ENCODE assay signal across 10 mouse cellular contexts in genomic region chr14:26531410-26532313, GRCm38 (mm10). TPM values are rescaled to one million over a fixed set of nuclear protein-coding genes. Genes with fewer than 3 reads are reported as not detected.
DNase-seq lines count a peak whose midpoint lies in the region; ATAC-seq lines count a peak whose summit lies in the region.
"Had no signal": no experiment of that assay in that cellular context is flagged by ENCODE, and none has a peak within 500 bp of the region (broad histone marks: within the 10 kb centered on the region; RNA-seq: fewer than 3 reads in every experiment).

No protein-coding gene starts in this region.

- WGBS in kidney, embryonic 16.5 days: 71% methylated on average over 10 of the region's 10 CpGs
- 74% methylated on average over 10 of the region's 10 CpGs for WGBS in forebrain, embryonic 15.5 days
- WGBS in liver, embryonic 16.5 days (ENCODE audit: insufficient replicate concordance): 51% methylated on average over 10 of the region's 10 CpGs

- no peak for DNase-seq in kidney, adult 18-20 months
- DNase-seq in adipocyte (ENCODE audit: low spot score): peak; percentile 67
- no peak for DNase-seq in thymus, postnatal 14 days
- no peak for DNase-seq in ovary, adult 18-20 months (ENCODE audit: low spot score)
- no peak for DNase-seq in right cerebral cortex, postnatal 10 days (ENCODE audit: low spot score in 2 of 2)
- DNase-seq: kidney, postnatal 10 days had no signal

- peaks cover 37% of the 10 kb centered on the region for H3K4me1 ChIP-seq in kidney, embryonic 16.5 days (ENCODE audit: insufficient read depth, low read length)
- H3K4me1 ChIP-seq in forebrain, embryonic 15.5 days: peaks cover 43% of the 10 kb centered on the region
- peaks cover 26% of the 10 kb centered on the region for H3K4me1 ChIP-seq in liver, embryonic 16.5 days (ENCODE audit: control insufficient read depth, low read depth, low read length)

- 0 out of 2 replicates have a peak overlapping the region, but pooled peaks have one; percentile 5 for H3K4me2 ChIP-seq in kidney, embryonic 16.5 days (replicated peaks; ENCODE audit: low read depth, low read length)
- peak overlapping the region; percentile 25; the same call in 1 of the 2 replicates for H3K4me2 ChIP-seq in forebrain, embryonic 15.5 days (replicated peaks)
- peak overlapping the region; percentile 31; the same call in 1 of the 2 replicates for H3K4me2 ChIP-seq in liver, embryonic 16.5 days (ENCODE audit: low read depth, low read length)

- H3K27ac ChIP-seq in kidney, embryonic 16.5 days (ENCODE audit: low read length): no peak overlapping the region
- H3K27ac ChIP-seq in forebrain, embryonic 15.5 days (replicated peaks): no peak overlapping the region
- H3K27ac ChIP-seq in liver, embryonic 16.5 days (ENCODE audit: low read length): no peak overlapping the region
- H3K27ac ChIP-seq: macrophage had no signal

- no peaks in the 10 kb centered on the region for H3K27me3 ChIP-seq in kidney, embryonic 16.5 days (ENCODE audit: insufficient read depth, low read length)
- no peaks in the 10 kb centered on the region for H3K27me3 ChIP-seq in forebrain, embryonic 15.5 days
- no peaks in the 10 kb centered on the region for H3K27me3 ChIP-seq in liver, embryonic 16.5 days (ENCODE audit: control insufficient read depth, insufficient read depth, low read depth, low read length)

- no peak overlapping the region for H3K4me3 ChIP-seq in kidney, embryonic 16.5 days (ENCODE audit: low read length)
- H3K4me3 ChIP-seq in forebrain, embryonic 15.5 days: 0 out of 2 replicates have a peak overlapping the region, but pooled peaks have one; percentile 5
- H3K4me3 ChIP-seq in liver, embryonic 16.5 days (ENCODE audit: low read depth, low read length): peak overlapping the region; percentile 14

- H3K9ac ChIP-seq in kidney, embryonic 16.5 days (replicated peaks; ENCODE audit: low read length): no peak overlapping the region
- no peak overlapping the region for H3K9ac ChIP-seq in forebrain, embryonic 15.5 days (replicated peaks)
- H3K9ac ChIP-seq in liver, embryonic 16.5 days (ENCODE audit: low read depth, low read length): no peak overlapping the region

- no peak for ATAC-seq in kidney, embryonic 16.5 days (ENCODE audit: low FRiP score, low TSS enrichment)
- no peak for ATAC-seq in forebrain, embryonic 15.5 days (replicated peaks)
- no peak for ATAC-seq in liver, embryonic 16.5 days (ENCODE audit: low read depth)

- H3K9me3 ChIP-seq in kidney, embryonic 16.5 days (ENCODE audit: low read length): no peaks in the 10 kb centered on the region
- no peaks in the 10 kb centered on the region for H3K9me3 ChIP-seq in forebrain, embryonic 15.5 days
- H3K9me3 ChIP-seq in liver, embryonic 16.5 days (replicated peaks; ENCODE audit: control insufficient read depth, low read length): no peaks in the 10 kb centered on the region

- H3K36me3 ChIP-seq in kidney, embryonic 16.5 days (ENCODE audit: insufficient read depth, low read length): 0 out of 2 replicates have a peak, but pooled peaks cover 2% of the 10 kb centered on the region
- H3K36me3 ChIP-seq in forebrain, embryonic 15.5 days: no peaks in the 10 kb centered on the region
- H3K36me3 ChIP-seq in liver, embryonic 16.5 days (ENCODE audit: control insufficient read depth, insufficient read depth): no peaks in the 10 kb centered on the region

RNA-seq across cellular contexts. Expression of gene Slmap, which starts 3.1 kb away (rescaled TPM):
- 18.0 and 18.4 TPM in 2 replicates for polyA plus RNA-seq in kidney, embryonic 16.5 days (2015; fragmentation: Nextera tagmentation; extraction: Ambion mirVana)
- polyA plus RNA-seq in forebrain, embryonic 15.5 days (2015; fragmentation: Nextera tagmentation; extraction: Ambion mirVana): 13.1 and 14.9 TPM in 2 replicates
- 7.5 and 8.1 TPM in 2 replicates for polyA plus RNA-seq in liver, embryonic 16.5 days (2015; fragmentation: Nextera tagmentation; extraction: Ambion mirVana)

RNA-seq across cellular contexts. Expression of gene Dennd6a, which starts 42.0 kb away (rescaled TPM):
- polyA plus RNA-seq in kidney, embryonic 16.5 days (2015; fragmentation: Nextera tagmentation; extraction: Ambion mirVana): 29.9 and 30.9 TPM in 2 replicates
- 23.8 and 26.1 TPM in 2 replicates for polyA plus RNA-seq in forebrain, embryonic 15.5 days (2015; fragmentation: Nextera tagmentation; extraction: Ambion mirVana)
- 8.9 and 9.2 TPM in 2 replicates for polyA plus RNA-seq in liver, embryonic 16.5 days (2015; fragmentation: Nextera tagmentation; extraction: Ambion mirVana)
